Mouse (Mus musculus): Measurements from ENCODE around the gene Unc13d.
"Not testable (repeated sequence)": the region's sequence is repeated elsewhere in the genome, so short reads cannot be mapped to it uniquely, and the experiment has no call there.

DNA sequence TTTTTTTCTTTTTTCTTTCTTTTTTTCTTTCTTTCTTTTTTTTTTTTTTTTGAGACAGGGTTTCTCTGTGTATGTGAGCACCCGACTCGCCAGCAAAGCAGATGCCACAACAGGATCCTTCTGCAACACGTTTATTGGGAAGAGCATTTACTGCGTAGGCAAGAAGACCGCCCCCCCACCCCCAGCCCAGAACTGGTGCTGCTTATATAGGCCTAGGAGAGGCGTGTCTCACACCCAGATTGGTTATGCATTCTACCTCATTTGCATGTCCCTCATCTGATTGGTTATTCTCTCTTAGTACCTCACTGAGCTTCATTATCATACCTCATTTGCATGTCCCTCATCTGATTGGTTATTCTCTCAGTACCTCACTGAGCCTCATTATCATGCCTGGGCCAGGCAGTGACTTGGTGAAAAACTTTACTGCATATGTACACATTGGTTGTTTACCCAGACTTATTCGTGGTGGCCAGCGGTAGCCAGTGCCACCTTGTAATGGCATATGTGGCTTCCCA is 44.0 kb upstream of the Unc13d start:
- not testable (repeated sequence) for TF ChIP-seq POLR2A (IDR thresholded peaks at IDR 0.05; ENCODE audit: low read depth, low read length); CTCF (IDR thresholded peaks at IDR 0.05; ENCODE audit: extremely low read depth, insufficient read length, insufficient replicate concordance, low read depth, low read length)
